8 mouse cellular contexts compared by ENCODE assay signal in genomic region chr15:103537822-103538213, GRCm38 (mm10). TPM values are rescaled to one million over a fixed set of nuclear protein-coding genes. Genes with fewer than 3 reads are reported as not detected.
DNase-seq lines count a peak whose midpoint lies in the region; ATAC-seq and TF ChIP-seq lines count a peak whose summit lies in the region.

Ppp1r1a (minus strand) TSS chr15:103538003.

- DNase-seq in adrenal gland, postnatal 10 days: peak; percentile 84
- DNase-seq in cerebellum, postnatal 14 days: peak; percentile 89 to 90
- peak; percentile 85 for DNase-seq in gastrocnemius, adult 2 months
- peak; percentile 90 for DNase-seq in hindbrain, postnatal 0 days (ENCODE audit: low spot score)
- DNase-seq in left cerebral cortex, postnatal 25 days (ENCODE audit: low spot score in 2 of 2): peak; percentile 76 to 80
- peak; percentile 50 for DNase-seq in stomach, postnatal 0 days (ENCODE audit: low spot score)
- no peak for DNase-seq in spleen, adult 18-20 months

- H3K27ac ChIP-seq in gastrocnemius, adult 2 months: peak within 1 kb of the TSS; percentile 92
- H3K27ac ChIP-seq in hindbrain, postnatal 0 days: peak within 1 kb of the TSS; percentile 86
- H3K27ac ChIP-seq in midbrain, embryonic 12.5 days (replicated peaks): peak within 1 kb of the TSS; percentile 49
- H3K27ac ChIP-seq in stomach, postnatal 0 days (replicated peaks): no peak within 1 kb of the TSS

- TF ChIP-seq CTCF in gastrocnemius, adult 2 months (IDR thresholded peaks at IDR 0.05): no peak
- TF ChIP-seq CTCF in hindbrain, postnatal 0 days (IDR thresholded peaks at IDR 0.05; ENCODE audit: low read depth): no peak
- no peak for TF ChIP-seq CTCF in stomach, postnatal 0 days (IDR thresholded peaks at IDR 0.05; ENCODE audit: low read depth)

- H3K4me1 ChIP-seq in hindbrain, postnatal 0 days (ENCODE audit: insufficient read depth, low read length): no peaks in the 10 kb centered on the region
- H3K4me1 ChIP-seq in midbrain, embryonic 12.5 days: peaks cover 28% of the 10 kb centered on the region
- no peaks in the 10 kb centered on the region; the same call in 1 of the 2 replicates for H3K4me1 ChIP-seq in stomach, postnatal 0 days (replicated peaks; ENCODE audit: control insufficient read depth, insufficient read depth)

- peak within 1 kb of the TSS; percentile 72 for H3K9ac ChIP-seq in hindbrain, postnatal 0 days (replicated peaks; ENCODE audit: low read length)
- H3K9ac ChIP-seq in midbrain, embryonic 12.5 days (replicated peaks): peak within 1 kb of the TSS; percentile 78
- peak within 1 kb of the TSS; percentile 57 for H3K9ac ChIP-seq in stomach, postnatal 0 days (ENCODE audit: low read length)

- peak within 1 kb of the TSS; percentile 90 for H3K4me2 ChIP-seq in hindbrain, postnatal 0 days (ENCODE audit: low read depth, low read length)
- peak within 1 kb of the TSS; percentile 95 for H3K4me2 ChIP-seq in midbrain, embryonic 12.5 days (replicated peaks)
- peak within 1 kb of the TSS; percentile 90 for H3K4me2 ChIP-seq in stomach, postnatal 0 days (replicated peaks; ENCODE audit: low read depth)

- peak within 1 kb of the TSS; percentile 76 for H3K4me3 ChIP-seq in gastrocnemius, adult 2 months
- H3K4me3 ChIP-seq in hindbrain, postnatal 0 days (ENCODE audit: low read length): peak within 1 kb of the TSS; percentile 86
- peak within 1 kb of the TSS; percentile 77 for H3K4me3 ChIP-seq in midbrain, embryonic 12.5 days
- peak within 1 kb of the TSS; percentile 55 for H3K4me3 ChIP-seq in stomach, postnatal 0 days (ENCODE audit: low read depth, low read length)

- intact Hi-C loops in gastrocnemius, adult 2 months (cut with DNase I): no loop called here
- intact Hi-C loops in left cerebral cortex, postnatal 25 days (cut with DNase I): no loop called here

- WGBS in hindbrain, postnatal 0 days: 0% methylated on average over 27 of the region's 36 CpGs
- 2% methylated on average over 33 of the region's 36 CpGs for WGBS in midbrain, embryonic 12.5 days
- under 1% methylated on average over 36 of the region's 36 CpGs for WGBS in stomach, postnatal 0 days

- TF ChIP-seq EP300 in stomach, postnatal 0 days (optimal IDR thresholded peaks at IDR 0.05): no peak

- H3K9me3 ChIP-seq in hindbrain, postnatal 0 days (ENCODE audit: low read length): no peaks in the 10 kb centered on the region
- H3K9me3 ChIP-seq in midbrain, embryonic 12.5 days: no peaks in the 10 kb centered on the region
- H3K9me3 ChIP-seq in stomach, postnatal 0 days (ENCODE audit: control insufficient read depth, low read length): no peaks in the 10 kb centered on the region

- no peaks in the 10 kb centered on the region for H3K36me3 ChIP-seq in hindbrain, postnatal 0 days (ENCODE audit: insufficient read depth, low read length)
- no peaks in the 10 kb centered on the region for H3K36me3 ChIP-seq in midbrain, embryonic 12.5 days
- no peaks in the 10 kb centered on the region for H3K36me3 ChIP-seq in stomach, postnatal 0 days (ENCODE audit: control insufficient read depth, insufficient read depth, low read length)

- peak; percentile 87 for ATAC-seq in hindbrain, postnatal 0 days
- peak; percentile 93 for ATAC-seq in midbrain, embryonic 12.5 days (ENCODE audit: low FRiP score, low read depth)
- peak; percentile 63 for ATAC-seq in stomach, postnatal 0 days (ENCODE audit: low FRiP score, low TSS enrichment)

- no peaks in the 10 kb centered on the region for H3K27me3 ChIP-seq in hindbrain, postnatal 0 days (ENCODE audit: insufficient read depth, low read length)
- H3K27me3 ChIP-seq in midbrain, embryonic 12.5 days: peaks cover 26% of the 10 kb centered on the region; the same call in 1 of the 2 replicates
- no peaks in the 10 kb centered on the region for H3K27me3 ChIP-seq in stomach, postnatal 0 days (ENCODE audit: control insufficient read depth, insufficient read depth, low read length)

RNA-seq across cellular contexts. Expression of gene Ppp1r1a, which starts in this region (rescaled TPM):
- 10 to 100 TPM; 23.0 to 37.4 TPM for total RNA-seq in adrenal gland, postnatal 10 days (2021)
- 100 to 1,000 TPM in 1 of 2 experiments, 10 to 100 TPM in 1; 67.6 to 107 TPM for total RNA-seq in gastrocnemius, adult 2 months (2021)
- 111 and 122 TPM in 2 replicates for total RNA-seq in hindbrain, postnatal 0 days (2014; rRNA removed)
- polyA plus RNA-seq in hindbrain, postnatal 0 days (2015; fragmentation: Nextera tagmentation; extraction: Ambion mirVana): 196 and 197 TPM in 2 replicates
- 100 to 1,000 TPM; 155 to 157 TPM for total RNA-seq in left cerebral cortex, postnatal 25 days (2021)
- polyA plus RNA-seq in midbrain, embryonic 12.5 days (2016; fragmentation: Nextera tagmentation; extraction: Ambion mirVana): 66.3 and 66.7 TPM in 2 replicates
- polyA plus RNA-seq in stomach, postnatal 0 days (2015; fragmentation: Nextera tagmentation; extraction: Ambion mirVana): 7.1 and 7.7 TPM in 2 replicates

Comparison
In these comparisons a context has a peak if more than half of its experiments do, and no peak if none do; other contexts are left out.
1. DNase-seq: peak in adrenal gland, postnatal 10 days (single experiment), cerebellum, postnatal 14 days (2 of 2), gastrocnemius, adult 2 months (single experiment), hindbrain, postnatal 0 days (single experiment), left cerebral cortex, postnatal 25 days (2 of 2) and stomach, postnatal 0 days (single experiment); none in spleen, adult 18-20 months (0 of 2).
2. Peak in every context shown above with its lines, with median percentiles within 50 percentile points of each other: H3K4me3 ChIP-seq, ATAC-seq, H3K4me2 ChIP-seq and H3K9ac ChIP-seq.